8 mouse cellular contexts compared by ENCODE assay signal in the genomic region with DNA sequence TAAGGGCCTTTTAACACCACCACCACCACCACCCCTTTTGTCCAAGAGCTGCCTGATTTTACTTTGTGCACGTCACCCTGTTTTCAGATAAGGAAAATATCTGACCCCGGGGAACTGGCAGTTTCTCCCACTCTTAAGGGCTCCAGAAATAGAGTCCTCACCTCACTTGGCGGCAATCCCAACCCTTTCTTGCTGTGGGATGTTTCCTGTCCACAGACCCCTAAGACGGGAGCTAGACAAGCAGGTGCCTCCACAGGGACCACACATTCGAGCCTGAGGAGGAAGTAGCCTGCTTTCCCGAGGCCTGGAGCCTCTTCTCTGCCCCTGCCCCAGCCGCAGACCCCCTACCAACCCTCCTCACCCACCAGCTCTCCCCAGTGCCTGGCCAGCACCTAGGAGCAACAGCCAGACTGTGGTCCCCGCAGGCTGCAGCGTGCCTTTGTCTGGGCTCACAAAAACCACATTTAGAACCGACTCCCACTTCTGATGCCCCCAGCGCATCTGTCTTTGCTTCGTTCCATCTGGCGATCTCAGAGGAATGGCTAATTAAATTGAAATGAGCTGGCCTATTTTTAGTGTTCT. TPM values are rescaled to one million over a fixed set of nuclear protein-coding genes. Genes with fewer than 3 reads are reported as not detected.
DNase-seq lines count a peak whose midpoint lies in the region; ATAC-seq lines count a peak whose summit lies in the region.

No protein-coding gene starts in this region.

- H3K4me3 ChIP-seq in forebrain, embryonic 16.5 days (replicated peaks; ENCODE audit: low read length) = no peak overlapping the region
- H3K4me3 ChIP-seq in hindbrain, embryonic 15.5 days = no peak overlapping the region
- H3K4me3 ChIP-seq in midbrain, embryonic 16.5 days (ENCODE audit: low read depth, low read length) = no peak overlapping the region

- no peaks in the 10 kb centered on the region for H3K27me3 ChIP-seq in forebrain, embryonic 16.5 days (replicated peaks; ENCODE audit: control insufficient read depth, insufficient read depth, low read length)
- no peaks in the 10 kb centered on the region for H3K27me3 ChIP-seq in hindbrain, embryonic 15.5 days
- no peaks in the 10 kb centered on the region for H3K27me3 ChIP-seq in midbrain, embryonic 16.5 days (ENCODE audit: control insufficient read depth, insufficient read depth, low read depth, low read length)

- WGBS in forebrain, embryonic 16.5 days = 34% methylated on average over 13 of the region's 13 CpGs
- 34% methylated on average over 13 of the region's 13 CpGs for WGBS in hindbrain, embryonic 15.5 days
- 33% methylated on average over 13 of the region's 13 CpGs for WGBS in midbrain, embryonic 16.5 days

- H3K36me3 ChIP-seq in forebrain, embryonic 16.5 days (ENCODE audit: control insufficient read depth, insufficient read depth) = no peaks in the 10 kb centered on the region
- no peaks in the 10 kb centered on the region for H3K36me3 ChIP-seq in hindbrain, embryonic 15.5 days
- H3K36me3 ChIP-seq in midbrain, embryonic 16.5 days (ENCODE audit: control insufficient read depth, insufficient read depth, low read length) = no peaks in the 10 kb centered on the region

- H3K9me3 ChIP-seq in forebrain, embryonic 16.5 days (ENCODE audit: control insufficient read depth, low read length) = no peaks in the 10 kb centered on the region
- no peaks in the 10 kb centered on the region for H3K9me3 ChIP-seq in hindbrain, embryonic 15.5 days
- H3K9me3 ChIP-seq in midbrain, embryonic 16.5 days (replicated peaks; ENCODE audit: control insufficient read depth, low read length, poor library complexity, severe bottlenecking) = no peaks in the 10 kb centered on the region

- peaks cover 16% of the 10 kb centered on the region for H3K4me1 ChIP-seq in forebrain, embryonic 16.5 days (replicated peaks; ENCODE audit: control insufficient read depth, insufficient read depth, low read length)
- peaks cover 9% of the 10 kb centered on the region for H3K4me1 ChIP-seq in hindbrain, embryonic 15.5 days (replicated peaks)
- 0 out of 2 replicates have a peak, but pooled peaks cover 6% of the 10 kb centered on the region for H3K4me1 ChIP-seq in midbrain, embryonic 16.5 days (ENCODE audit: control insufficient read depth, insufficient read depth, low read length)

- peak; percentile 67 to 85 for DNase-seq in left cerebral cortex, adult 18-20 months (ENCODE audit: low spot score in 2 of 2)
- DNase-seq in left cerebral cortex, adult 11 months (ENCODE audit: low spot score) = no peak
- DNase-seq in Muller cell, postnatal 12 days (ENCODE audit: inconsistent ontology term) = no peak
- DNase-seq in thymus, adult 18-20 months = no peak
- DNase-seq in c-Kit-positive CD71-positive TER-119-positive erythroid progenitor cells, embryonic 14.5 days (ENCODE audit: low spot score) = no peak

- H3K27ac ChIP-seq in forebrain, embryonic 16.5 days (ENCODE audit: low read length) = peak overlapping the region; percentile 95
- H3K27ac ChIP-seq in hindbrain, embryonic 15.5 days (replicated peaks) = peak overlapping the region; percentile 80
- peak overlapping the region; percentile 53; the same call in 1 of the 2 replicates for H3K27ac ChIP-seq in midbrain, embryonic 16.5 days (ENCODE audit: low read length)

- H3K9ac ChIP-seq in forebrain, embryonic 16.5 days (replicated peaks; ENCODE audit: low read depth, low read length) = peak overlapping the region; percentile 51
- H3K9ac ChIP-seq in hindbrain, embryonic 15.5 days = peak overlapping the region; percentile 19; the same call in 1 of the 2 replicates
- H3K9ac ChIP-seq in midbrain, embryonic 16.5 days (ENCODE audit: low read depth, low read length) = no peak overlapping the region

- peak overlapping the region; percentile 29 for H3K4me2 ChIP-seq in forebrain, embryonic 16.5 days (ENCODE audit: low read length)
- peak overlapping the region; percentile 28; the same call in 1 of the 2 replicates for H3K4me2 ChIP-seq in hindbrain, embryonic 15.5 days
- H3K4me2 ChIP-seq in midbrain, embryonic 16.5 days (ENCODE audit: low read length) = no peak overlapping the region

- peak; percentile 73 for ATAC-seq in forebrain, embryonic 16.5 days
- ATAC-seq in hindbrain, embryonic 15.5 days (ENCODE audit: low FRiP score, low read depth) = peak; percentile 40; the same call in 1 of the 2 replicates
- peak; percentile 31 for ATAC-seq in midbrain, embryonic 16.5 days

RNA-seq across cellular contexts. Expression of a gene that starts 18.9 kb away (rescaled TPM):
- 10 to 100 TPM; 35.8 to 37.2 TPM for total RNA-seq in left cerebral cortex, adult 18-20 months (2021)
- 19.9 and 23.0 TPM in 2 replicates for polyA plus RNA-seq in forebrain, embryonic 16.5 days (2015; fragmentation: Nextera tagmentation; extraction: Ambion mirVana)
- 20.0 and 22.1 TPM in 2 replicates for polyA plus RNA-seq in hindbrain, embryonic 15.5 days (2015; fragmentation: Nextera tagmentation; extraction: Ambion mirVana)
- polyA plus RNA-seq in midbrain, embryonic 16.5 days (2015; fragmentation: Nextera tagmentation; extraction: Ambion mirVana) = 12.6 and 14.9 TPM in 2 replicates

RNA-seq across cellular contexts. Expression of a gene that starts 21.6 kb away (rescaled TPM):
- total RNA-seq in left cerebral cortex, adult 18-20 months (2021) = 10 to 100 TPM; 14.9 to 16.7 TPM
- polyA plus RNA-seq in forebrain, embryonic 16.5 days (2015; fragmentation: Nextera tagmentation; extraction: Ambion mirVana) = 19.5 and 20.7 TPM in 2 replicates
- polyA plus RNA-seq in hindbrain, embryonic 15.5 days (2015; fragmentation: Nextera tagmentation; extraction: Ambion mirVana) = 13.8 and 15.9 TPM in 2 replicates
- 14.1 and 17.4 TPM in 2 replicates for polyA plus RNA-seq in midbrain, embryonic 16.5 days (2015; fragmentation: Nextera tagmentation; extraction: Ambion mirVana)

RNA-seq across cellular contexts. Expression of a gene that starts 36.5 kb away (rescaled TPM):
- total RNA-seq in left cerebral cortex, adult 18-20 months (2021) = 10 to 100 TPM; 35.0 to 37.5 TPM
- 64.1 and 64.4 TPM in 2 replicates for polyA plus RNA-seq in forebrain, embryonic 16.5 days (2015; fragmentation: Nextera tagmentation; extraction: Ambion mirVana)
- polyA plus RNA-seq in hindbrain, embryonic 15.5 days (2015; fragmentation: Nextera tagmentation; extraction: Ambion mirVana) = 49.1 and 51.9 TPM in 2 replicates
- polyA plus RNA-seq in midbrain, embryonic 16.5 days (2015; fragmentation: Nextera tagmentation; extraction: Ambion mirVana) = 46.8 and 51.1 TPM in 2 replicates

Comparison
In these comparisons a context has a peak if more than half of its experiments do, and no peak if none do; other contexts are left out.
1. DNase-seq: peak in left cerebral cortex, adult 18-20 months (2 of 2); none in left cerebral cortex, adult 11 months (single experiment), Muller cell, postnatal 12 days (single experiment), thymus, adult 18-20 months (0 of 2) and c-Kit-positive CD71-positive TER-119-positive erythroid progenitor cells, embryonic 14.5 days (single experiment).
2. Peak in every context shown above with its lines, with median percentiles within 50 percentile points of each other: ATAC-seq and H3K27ac ChIP-seq.